Mouse (Mus musculus): ENCODE measurements around the gene Cad. TPM values are rescaled to one million over a fixed set of nuclear protein-coding genes. Genes with fewer than 3 reads are reported as not detected.

The Cad gene
- polyA plus RNA-seq (2014; fragmentation: Illumina TruSeq; extraction: RNeasy Lipid Tissue Mini Kit (QIAGEN cat#74804); ENCODE audit: low replicate concordance), result 0.33 TPM

DNA sequence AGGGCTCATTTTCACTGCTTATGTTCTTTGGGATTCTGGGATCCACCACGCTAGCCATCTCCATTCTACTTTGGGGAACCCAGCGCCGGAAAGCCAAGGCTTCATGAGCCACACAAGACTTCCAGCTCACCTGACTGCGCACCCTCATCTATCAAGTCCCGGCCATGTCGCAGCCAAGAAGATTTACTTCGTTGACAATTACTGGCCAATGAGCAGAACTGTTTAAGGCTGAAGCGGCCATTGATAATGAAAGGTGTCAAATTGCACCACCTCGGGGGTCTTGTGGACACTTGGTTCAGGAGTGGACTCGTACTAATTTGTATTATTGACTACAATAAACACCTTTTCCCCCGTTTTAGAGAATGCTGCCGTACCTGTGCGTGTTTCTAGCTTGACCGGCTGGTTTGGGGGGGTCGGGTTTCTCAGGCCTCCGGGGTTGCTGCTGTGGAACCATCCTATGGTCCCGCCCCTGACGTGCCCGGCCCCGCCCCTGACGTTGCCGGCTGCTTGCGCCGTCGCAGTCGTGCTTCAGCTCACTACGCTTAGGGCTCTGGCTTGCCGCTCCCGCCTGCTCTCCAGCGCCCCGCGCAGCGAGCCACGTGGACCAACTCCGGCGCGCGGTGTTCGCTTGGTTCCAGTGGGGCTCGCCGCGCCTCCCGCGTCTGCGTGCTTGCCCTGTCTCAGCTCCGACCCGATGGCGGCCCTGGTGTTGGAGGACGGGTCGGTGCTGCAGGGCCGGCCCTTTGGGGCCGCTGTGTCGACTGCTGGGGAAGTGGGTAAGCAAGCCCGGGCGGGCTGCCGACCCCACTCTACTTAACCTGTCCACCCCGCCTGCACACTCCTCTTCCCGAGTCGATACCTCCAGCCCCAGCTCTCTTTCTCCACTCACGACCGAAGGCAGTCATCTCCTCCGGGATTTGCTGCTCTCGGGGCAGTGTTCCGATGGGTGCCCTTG is at the start of gene Cad:
Gene Cad, plus strand, starts transcription at position 520 of the 955 bp plus-strand sequence.

DNA sequence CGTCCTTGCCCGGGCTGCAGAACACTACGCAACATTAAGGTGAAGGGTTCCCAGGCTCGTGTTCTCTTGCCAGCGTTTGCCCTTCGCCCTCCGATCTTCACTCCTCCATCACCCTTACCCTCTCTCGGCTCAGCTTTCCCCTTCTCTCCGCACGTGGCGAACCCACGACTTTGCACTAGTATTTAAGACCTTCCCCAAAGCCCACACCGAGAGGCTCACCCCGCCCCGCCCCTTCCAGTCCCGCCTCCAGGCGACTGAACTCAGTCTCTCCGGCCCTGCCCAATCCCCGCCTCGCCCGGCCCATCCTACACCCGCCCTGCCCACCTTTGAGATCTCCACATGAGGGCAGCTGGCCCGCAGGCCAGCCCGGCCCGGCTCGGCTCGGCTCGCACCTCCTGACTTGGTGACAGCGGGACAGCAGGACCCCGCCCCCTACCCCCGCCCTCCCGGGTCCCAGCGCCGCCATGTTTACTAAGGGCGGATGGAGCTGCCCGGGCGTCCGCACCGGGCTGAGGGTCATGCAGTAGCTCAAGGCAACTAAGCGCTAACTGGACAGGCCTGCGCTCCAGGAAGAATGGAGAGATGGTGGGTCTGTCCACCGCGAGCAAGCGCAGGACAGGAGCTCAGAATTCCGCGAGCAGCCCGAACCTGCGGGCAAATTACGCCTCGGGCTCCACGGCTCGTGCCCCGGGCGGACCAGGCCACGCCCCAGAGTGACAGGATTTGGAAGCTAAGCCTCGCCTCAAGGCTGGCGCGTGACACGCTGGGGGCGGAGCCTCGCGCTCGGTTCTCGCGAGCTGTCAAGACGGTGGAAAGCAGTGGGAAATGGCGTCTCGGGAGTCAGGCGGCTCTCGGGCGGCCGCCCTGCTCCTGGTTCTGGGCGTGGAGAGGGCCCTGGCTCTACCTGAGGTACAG is 6.5 kb upstream of the Cad start, which contains the start of gene Atraid:
Gene Atraid, plus strand, starts transcription at position 465 of the 915 bp plus-strand sequence.

DNA sequence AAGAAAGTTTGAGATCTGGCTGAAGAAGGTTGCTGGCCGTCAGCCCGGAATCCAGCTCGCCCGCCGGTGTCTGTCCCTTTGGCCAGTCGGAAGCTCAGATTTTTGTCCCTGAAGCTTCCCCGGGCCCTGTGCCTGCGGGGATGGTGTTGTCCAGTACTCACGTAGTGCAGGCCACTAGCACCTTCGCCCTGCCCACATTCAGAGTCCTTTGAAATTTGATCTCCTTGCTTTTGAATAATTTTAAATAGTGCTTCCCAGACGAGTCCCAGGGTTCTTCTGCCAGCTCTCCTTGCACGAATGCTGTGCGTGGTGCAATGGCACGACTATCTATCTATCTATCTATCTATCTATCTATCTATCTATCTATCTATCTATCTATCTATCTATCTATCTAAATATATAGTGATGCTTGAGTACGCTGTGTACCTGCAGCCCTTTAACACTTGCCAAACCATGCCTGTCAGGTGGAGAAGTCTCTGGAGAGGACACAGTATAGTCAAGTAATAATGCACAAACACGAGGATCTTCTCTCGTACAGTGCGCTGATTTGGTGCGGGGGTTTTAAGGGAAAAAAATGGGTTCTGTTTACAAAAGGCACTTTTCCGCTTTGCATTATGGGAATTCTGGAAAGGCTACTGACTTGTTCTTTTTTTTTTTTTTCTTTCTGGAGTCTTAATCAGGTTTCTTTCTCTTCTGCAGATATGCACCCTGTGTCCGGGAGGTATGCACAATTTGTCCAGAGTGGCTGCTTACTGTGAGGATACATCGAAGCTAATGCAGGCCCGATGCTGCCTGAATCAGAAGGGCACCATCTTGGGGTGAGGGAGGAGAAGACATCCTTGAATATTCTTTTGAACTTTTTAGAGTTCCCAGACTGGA is 5.6 kb upstream of the Cad start, which contains the start of gene Slc5a6:
Gene Slc5a6, minus strand, starts transcription at position 162 of the 879 bp plus-strand sequence.

DNA sequence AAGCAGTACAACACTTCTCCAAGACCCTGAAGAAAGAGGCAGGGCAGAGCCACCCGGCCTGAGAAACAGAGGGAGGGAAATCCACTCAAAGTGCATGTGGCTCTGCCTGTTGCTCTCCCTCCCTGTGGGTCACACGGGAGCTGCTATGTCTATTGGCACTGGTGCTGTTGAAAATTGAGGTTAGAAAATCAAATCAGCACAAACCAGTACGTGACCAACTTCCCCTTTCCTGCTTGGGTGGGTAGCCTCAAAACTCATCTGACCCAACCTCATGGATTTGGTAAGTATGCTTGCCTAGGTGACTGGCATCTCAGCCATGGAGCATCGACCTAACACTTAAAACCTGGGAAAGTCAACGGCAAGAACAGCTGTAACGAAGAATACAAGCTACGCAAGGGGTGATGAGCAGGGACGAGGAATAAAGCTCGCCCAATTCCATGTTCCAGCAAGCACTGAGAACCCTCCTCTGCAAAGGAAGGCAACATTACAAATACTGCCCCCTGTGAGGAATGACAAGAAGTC is 51.3 kb downstream of the Cad start, which contains the start of gene Dnajc5g:
Gene Dnajc5g, plus strand, starts transcription at position 472 of the 522 bp plus-strand sequence.

DNA sequence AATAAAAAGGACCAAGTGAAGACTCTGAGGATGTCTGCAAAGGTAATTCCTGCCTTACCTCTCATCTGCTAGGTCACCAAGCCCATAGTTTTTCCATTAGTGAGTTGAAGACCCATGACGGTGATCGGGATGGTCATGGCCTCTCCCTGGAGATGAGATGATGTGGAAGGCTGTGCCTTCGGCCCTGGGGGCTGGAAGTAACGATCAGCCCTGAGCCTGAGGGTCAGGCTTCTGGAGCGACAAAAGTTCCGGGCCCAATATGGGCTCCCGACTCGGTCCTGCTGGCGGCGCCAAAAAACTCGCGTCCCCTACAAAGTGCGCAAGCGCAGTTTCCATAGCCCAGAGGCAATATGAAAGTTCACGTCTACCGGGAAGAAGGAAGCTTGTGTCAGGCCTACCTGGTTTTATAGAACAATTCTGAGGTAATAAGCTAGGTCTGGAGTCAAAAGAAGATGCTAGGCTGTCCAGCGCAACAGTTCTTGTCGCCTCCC is 53.5 kb downstream of the Cad start, which contains the start of gene Slc30a3:
Gene Slc30a3, minus strand, starts transcription at position 238 of the 491 bp plus-strand sequence.

DNA sequence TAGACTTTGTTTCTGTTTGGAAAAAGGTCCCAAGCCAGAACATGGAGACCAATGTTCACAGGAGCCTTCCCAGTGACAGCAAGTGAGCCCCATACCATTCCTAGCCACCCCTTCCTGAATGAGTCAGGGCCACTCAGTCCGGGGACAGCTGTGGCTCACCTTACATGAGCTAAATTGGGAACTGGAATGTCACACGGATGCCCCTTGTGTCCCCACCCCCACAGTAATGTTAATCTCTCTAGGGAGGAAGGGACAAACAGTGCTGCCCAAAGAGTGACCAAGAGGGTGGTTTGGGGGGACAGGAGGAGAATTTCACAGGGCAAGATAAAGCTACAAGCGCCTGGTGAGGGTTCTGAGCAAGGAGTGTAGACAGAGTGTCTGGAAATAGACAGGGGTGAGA is 61.8 kb downstream of the Cad start, which contains the start of gene Trim54:
Gene Trim54, plus strand, starts transcription at position 359 of the 400 bp plus-strand sequence.

Other genes starting within 250 kb of the Cad start
- gene Mapre3, start 240.1 kb upstream of the Cad start, polyA plus RNA-seq (2014; fragmentation: Illumina TruSeq; extraction: RNeasy Lipid Tissue Mini Kit (QIAGEN cat#74804); ENCODE audit: low replicate concordance), result 9.5 TPM
- gene Tmem214, start 186.8 kb upstream of the Cad start, polyA plus RNA-seq (2014; fragmentation: Illumina TruSeq; extraction: RNeasy Lipid Tissue Mini Kit (QIAGEN cat#74804); ENCODE audit: low replicate concordance), result 15.1 TPM
- 2.3 TPM for gene Agbl5, start 166.1 kb upstream of the Cad start, polyA plus RNA-seq (2014; fragmentation: Illumina TruSeq; extraction: RNeasy Lipid Tissue Mini Kit (QIAGEN cat#74804); ENCODE audit: low replicate concordance)
- 273 TPM for gene Ost4, start 147.0 kb upstream of the Cad start, polyA plus RNA-seq (2014; fragmentation: Illumina TruSeq; extraction: RNeasy Lipid Tissue Mini Kit (QIAGEN cat#74804); ENCODE audit: low replicate concordance)
- 0.11 TPM for gene Emilin1, start 141.4 kb upstream of the Cad start, polyA plus RNA-seq (2014; fragmentation: Illumina TruSeq; extraction: RNeasy Lipid Tissue Mini Kit (QIAGEN cat#74804); ENCODE audit: low replicate concordance)
- gene Khk, start 133.3 kb upstream of the Cad start, polyA plus RNA-seq (2014; fragmentation: Illumina TruSeq; extraction: RNeasy Lipid Tissue Mini Kit (QIAGEN cat#74804); ENCODE audit: low replicate concordance), result 2.0 TPM
- 18.4 TPM for gene Cgref1, start 109.2 kb upstream of the Cad start, polyA plus RNA-seq (2014; fragmentation: Illumina TruSeq; extraction: RNeasy Lipid Tissue Mini Kit (QIAGEN cat#74804); ENCODE audit: low replicate concordance)
- 17.1 TPM for gene Preb, start 94.4 kb upstream of the Cad start, polyA plus RNA-seq (2014; fragmentation: Illumina TruSeq; extraction: RNeasy Lipid Tissue Mini Kit (QIAGEN cat#74804); ENCODE audit: low replicate concordance)
- 0.30 TPM for gene Tcf23, start 86.1 kb upstream of the Cad start, polyA plus RNA-seq (2014; fragmentation: Illumina TruSeq; extraction: RNeasy Lipid Tissue Mini Kit (QIAGEN cat#74804); ENCODE audit: low replicate concordance)
- gene Atraid, start 6.5 kb upstream of the Cad start, polyA plus RNA-seq (2014; fragmentation: Illumina TruSeq; extraction: RNeasy Lipid Tissue Mini Kit (QIAGEN cat#74804); ENCODE audit: low replicate concordance), result 41.8 TPM
- gene Slc5a6, start 5.9 kb upstream of the Cad start, polyA plus RNA-seq (2014; fragmentation: Illumina TruSeq; extraction: RNeasy Lipid Tissue Mini Kit (QIAGEN cat#74804); ENCODE audit: low replicate concordance), result 3.5 TPM
- not detected for gene Dnajc5g, start 51.5 kb downstream of the Cad start, polyA plus RNA-seq (2014; fragmentation: Illumina TruSeq; extraction: RNeasy Lipid Tissue Mini Kit (QIAGEN cat#74804); ENCODE audit: low replicate concordance)
- not detected for gene Slc30a3, start 53.5 kb downstream of the Cad start, polyA plus RNA-seq (2014; fragmentation: Illumina TruSeq; extraction: RNeasy Lipid Tissue Mini Kit (QIAGEN cat#74804); ENCODE audit: low replicate concordance)
- gene Trim54, start 61.9 kb downstream of the Cad start, polyA plus RNA-seq (2014; fragmentation: Illumina TruSeq; extraction: RNeasy Lipid Tissue Mini Kit (QIAGEN cat#74804); ENCODE audit: low replicate concordance), result not detected
- not detected for gene Ucn, start 84.0 kb downstream of the Cad start, polyA plus RNA-seq (2014; fragmentation: Illumina TruSeq; extraction: RNeasy Lipid Tissue Mini Kit (QIAGEN cat#74804); ENCODE audit: low replicate concordance)
- gene Mpv17, start 99.5 kb downstream of the Cad start, polyA plus RNA-seq (2014; fragmentation: Illumina TruSeq; extraction: RNeasy Lipid Tissue Mini Kit (QIAGEN cat#74804); ENCODE audit: low replicate concordance), result 10.0 TPM
- 0.22 TPM for gene Gm29609, start 125.1 kb downstream of the Cad start, polyA plus RNA-seq (2014; fragmentation: Illumina TruSeq; extraction: RNeasy Lipid Tissue Mini Kit (QIAGEN cat#74804); ENCODE audit: low replicate concordance)
- gene Gtf3c2, start 125.4 kb downstream of the Cad start, polyA plus RNA-seq (2014; fragmentation: Illumina TruSeq; extraction: RNeasy Lipid Tissue Mini Kit (QIAGEN cat#74804); ENCODE audit: low replicate concordance), result 49.3 TPM
- gene Snx17, start 138.4 kb downstream of the Cad start, polyA plus RNA-seq (2014; fragmentation: Illumina TruSeq; extraction: RNeasy Lipid Tissue Mini Kit (QIAGEN cat#74804); ENCODE audit: low replicate concordance), result 37.9 TPM
- 0.89 TPM for gene Eif2b4, start 138.7 kb downstream of the Cad start, polyA plus RNA-seq (2014; fragmentation: Illumina TruSeq; extraction: RNeasy Lipid Tissue Mini Kit (QIAGEN cat#74804); ENCODE audit: low replicate concordance)
- gene Zfp513, start 147.5 kb downstream of the Cad start, polyA plus RNA-seq (2014; fragmentation: Illumina TruSeq; extraction: RNeasy Lipid Tissue Mini Kit (QIAGEN cat#74804); ENCODE audit: low replicate concordance), result 0.85 TPM
- 14.1 TPM for gene Ppm1g, start 165.9 kb downstream of the Cad start, polyA plus RNA-seq (2014; fragmentation: Illumina TruSeq; extraction: RNeasy Lipid Tissue Mini Kit (QIAGEN cat#74804); ENCODE audit: low replicate concordance)
- 91.8 TPM for gene Nrbp1, start 186.1 kb downstream of the Cad start, polyA plus RNA-seq (2014; fragmentation: Illumina TruSeq; extraction: RNeasy Lipid Tissue Mini Kit (QIAGEN cat#74804); ENCODE audit: low replicate concordance)
- gene Gm9970, start 186.5 kb downstream of the Cad start, polyA plus RNA-seq (2014; fragmentation: Illumina TruSeq; extraction: RNeasy Lipid Tissue Mini Kit (QIAGEN cat#74804); ENCODE audit: low replicate concordance), result not detected
- gene Krtcap3, start 196.9 kb downstream of the Cad start, polyA plus RNA-seq (2014; fragmentation: Illumina TruSeq; extraction: RNeasy Lipid Tissue Mini Kit (QIAGEN cat#74804); ENCODE audit: low replicate concordance), result 1.6 TPM
- 3.9 TPM for gene Ift172, start 236.3 kb downstream of the Cad start, polyA plus RNA-seq (2014; fragmentation: Illumina TruSeq; extraction: RNeasy Lipid Tissue Mini Kit (QIAGEN cat#74804); ENCODE audit: low replicate concordance)
- gene Fndc4, start 241.3 kb downstream of the Cad start, polyA plus RNA-seq (2014; fragmentation: Illumina TruSeq; extraction: RNeasy Lipid Tissue Mini Kit (QIAGEN cat#74804); ENCODE audit: low replicate concordance), result 0.93 TPM
- 0.11 TPM for gene Gckr, start 242.7 kb downstream of the Cad start, polyA plus RNA-seq (2014; fragmentation: Illumina TruSeq; extraction: RNeasy Lipid Tissue Mini Kit (QIAGEN cat#74804); ENCODE audit: low replicate concordance)